Mouse (Mus musculus) stomach, postnatal 0 days (tissue): Measurements from ENCODE around the gene Pitpnm1. TPM values are rescaled to one million over a fixed set of nuclear protein-coding genes. Genes with fewer than 3 reads are reported as not detected.

Experiments used
- ATAC-seq: fragments of 200-750 bp; cut with Nextera tagmentation; 2 replicates; pipeline ENCODE4 v1.8.0; 2017; ENCODE audit not compliant: low FRiP score, low TSS enrichment
- DNase-seq: peaks from one replicate; pipeline ENCODE4 v3.0.0-alpha.2; 2016; ENCODE audit warnings: low spot score
- H3K27ac ChIP-seq: fragments of 300-500 bp; sonication (generic); replicated peaks from 2 replicates; pipeline ENCODE4 v1.5.1; 2014; ENCODE audit warnings: mild to moderate bottlenecking, control low read depth
- H3K27me3 ChIP-seq: fragments of 300-500 bp; sonication (generic); 2 replicates; pipeline ENCODE4 v1.6.1; 2014; ENCODE audit warnings: low read length; ENCODE audit not compliant: control insufficient read depth, insufficient read depth
- H3K36me3 ChIP-seq: fragments of 300-500 bp; sonication (generic); 2 replicates; pipeline ENCODE4 v1.6.1; 2014; ENCODE audit warnings: low read length, mixed read lengths; ENCODE audit not compliant: control insufficient read depth, insufficient read depth
- H3K4me1 ChIP-seq: fragments of 300-500 bp; sonication (generic); replicated peaks from 2 replicates; pipeline ENCODE4 v1.6.1; 2014; ENCODE audit warnings: antibody characterized with exemption; ENCODE audit not compliant: control insufficient read depth, insufficient read depth
- H3K4me2 ChIP-seq: fragments of 300-500 bp; sonication (generic); replicated peaks from 2 replicates; pipeline ENCODE4 v1.6.1; 2014; ENCODE audit warnings: low read depth, mild to moderate bottlenecking, control low read depth, moderate library complexity
- H3K4me3 ChIP-seq: fragments of 300-500 bp; sonication (generic); 2 replicates; pipeline ENCODE4 v1.5.1; 2014; ENCODE audit warnings: low read depth, low read length, control low read depth
- H3K9ac ChIP-seq: fragments of 300-500 bp; sonication (generic); 2 replicates; pipeline ENCODE4 v1.6.1; 2014; ENCODE audit warnings: mild to moderate bottlenecking, low read length, control low read depth, mixed read lengths
- H3K9me3 ChIP-seq: fragments of 300-500 bp; sonication (generic); 2 replicates; pipeline ENCODE4 v1.6.1; 2016; ENCODE audit warnings: low read length; ENCODE audit not compliant: control insufficient read depth
- CTCF ChIP-seq: IDR thresholded peaks from 2 replicates; pipeline ENCODE4 v1.5.1; 2016; ENCODE audit warnings: antibody characterized with exemption, low read depth, mild to moderate bottlenecking, moderate library complexity
- EP300 ChIP-seq: optimal IDR thresholded peaks from 2 replicates; pipeline ENCODE3; 2016; ENCODE audit warnings: antibody characterized with exemption
- WGBS: fragments of 180-500 bp; shearing (Covaris S2); extraction: QIAGEN DNeasy Blood & Tissue Kit; methylation state at CpG from one replicate; pipeline ENCODE4 v1.1.7; 2014; 5-methylcytosine and 5-hydroxymethylcytosine counted together
- polyA plus RNA-seq: library from polyadenylated mRNA; unstranded; fragments of >200 nt; fragmentation: Nextera tagmentation; extraction: Ambion mirVana; gene quantifications from 2 replicates; pipeline ENCODE4 v1.2.1, GENCODE M21; 2015

Pitpnm1 gene
- polyA plus RNA-seq, 1 experiment from 2014 or later = 8.3 TPM

- Histone ChIP-seq H3K4me1 (peaks cover 1% of the 10 kb centered on the region; the same call in 1 of the 2 replicates), H3K9me3 (no peaks in the 10 kb centered on the region), H3K4me3 (no peak overlapping the region), H3K4me2 (no peak overlapping the region), H3K9ac (no peak overlapping the region), H3K36me3 (no peaks in the 10 kb centered on the region; the same call in 1 of the 2 replicates), H3K27me3 (no peaks in the 10 kb centered on the region), H3K27ac (no peak overlapping the region)
- WGBS = 91% methylated on average over 16 of the region's 16 CpGs
- no peak for ATAC-seq
- DNase-seq = no peak
- TF ChIP-seq EP300 (no peak), CTCF (no peak)
These were observed 4.9 kb downstream of the Pitpnm1 start for GRCm38 (mm10) chr19:4104675-4105194.

GRCm38 (mm10) chr19:4106654-4107053 is 6.9 kb downstream of the Pitpnm1 start:
- Histone ChIP-seq H3K9ac (no peak overlapping the region), H3K27me3 (no peaks in the 10 kb centered on the region), H3K4me2 (no peak overlapping the region), H3K9me3 (no peaks in the 10 kb centered on the region), H3K4me3 (no peak overlapping the region), H3K36me3 (no peaks in the 10 kb centered on the region; the same call in 1 of the 2 replicates), H3K4me1 (no peaks in the 10 kb centered on the region), H3K27ac (no peak overlapping the region)
- TF ChIP-seq CTCF = no peak
- no peak for TF ChIP-seq EP300
- 90% methylated on average over 14 of the region's 14 CpGs for WGBS
- DNase-seq (no peak), ATAC-seq (no peak)

GRCm38 (mm10) chr19:4108535-4108934 is 8.7 kb downstream of the Pitpnm1 start:
- WGBS = 87% methylated on average over 9 of the region's 9 CpGs
- Histone ChIP-seq H3K27ac (no peak overlapping the region), H3K4me2 (no peak overlapping the region), H3K9ac (no peak overlapping the region), H3K36me3 (peaks cover 5% of the 10 kb centered on the region; the same call in 1 of the 2 replicates), H3K4me1 (no peaks in the 10 kb centered on the region), H3K4me3 (no peak overlapping the region), H3K27me3 (no peaks in the 10 kb centered on the region), H3K9me3 (no peaks in the 10 kb centered on the region)
- ATAC-seq (no peak), DNase-seq (no peak)
- no peak for TF ChIP-seq CTCF
- TF ChIP-seq EP300 = no peak

- Histone ChIP-seq H3K9me3 (no peaks in the 10 kb centered on the region), H3K9ac (no peak overlapping the region), H3K27me3 (no peaks in the 10 kb centered on the region), H3K4me3 (no peak overlapping the region), H3K36me3 (peaks cover 17% of the 10 kb centered on the region), H3K27ac (no peak overlapping the region), H3K4me2 (no peak overlapping the region), H3K4me1 (no peaks in the 10 kb centered on the region)
- 95% methylated on average over 26 of the region's 26 CpGs for WGBS
- no peak for DNase-seq
- TF ChIP-seq CTCF = no peak
- no peak for TF ChIP-seq EP300
- ATAC-seq = no peak
These were observed 12.5 kb downstream of the Pitpnm1 start for GRCm38 (mm10) chr19:4112063-4112960.

GRCm38 (mm10) chr19:4113186-4113805 is 13.5 kb downstream of the Pitpnm1 start:
- 0 out of 2 replicates have a peak overlapping the region, but pooled peaks have one; percentile 1 for H3K9ac ChIP-seq
- 66% methylated on average over 13 of the region's 13 CpGs for WGBS
- peak; percentile 41 for ATAC-seq

More at GRCm38 (mm10) chr19:4113186-4113805, 13.5 kb downstream of the Pitpnm1 start:
- no peaks in the 10 kb centered on the region for H3K9me3 ChIP-seq
- no peaks in the 10 kb centered on the region for H3K27me3 ChIP-seq
- peaks cover 19% of the 10 kb centered on the region for H3K36me3 ChIP-seq
- H3K4me1 ChIP-seq = no peaks in the 10 kb centered on the region
- peak overlapping the region; percentile 13; the same call in 1 of the 2 replicates for H3K27ac ChIP-seq
- no peak for TF ChIP-seq CTCF
- peak; percentile 52 for DNase-seq
- no peak overlapping the region for H3K4me2 ChIP-seq
- no peak overlapping the region for H3K4me3 ChIP-seq
